Mouse (Mus musculus): ENCODE data around the gene Mvd. TPM values are rescaled to one million over a fixed set of nuclear protein-coding genes. Genes with fewer than 3 reads are reported as not detected.

Gene Mvd
- polyA plus RNA-seq (2017; shearing (Covaris generic)): 10 to 100 TPM; 15.8 to 17.2 TPM

DNA sequence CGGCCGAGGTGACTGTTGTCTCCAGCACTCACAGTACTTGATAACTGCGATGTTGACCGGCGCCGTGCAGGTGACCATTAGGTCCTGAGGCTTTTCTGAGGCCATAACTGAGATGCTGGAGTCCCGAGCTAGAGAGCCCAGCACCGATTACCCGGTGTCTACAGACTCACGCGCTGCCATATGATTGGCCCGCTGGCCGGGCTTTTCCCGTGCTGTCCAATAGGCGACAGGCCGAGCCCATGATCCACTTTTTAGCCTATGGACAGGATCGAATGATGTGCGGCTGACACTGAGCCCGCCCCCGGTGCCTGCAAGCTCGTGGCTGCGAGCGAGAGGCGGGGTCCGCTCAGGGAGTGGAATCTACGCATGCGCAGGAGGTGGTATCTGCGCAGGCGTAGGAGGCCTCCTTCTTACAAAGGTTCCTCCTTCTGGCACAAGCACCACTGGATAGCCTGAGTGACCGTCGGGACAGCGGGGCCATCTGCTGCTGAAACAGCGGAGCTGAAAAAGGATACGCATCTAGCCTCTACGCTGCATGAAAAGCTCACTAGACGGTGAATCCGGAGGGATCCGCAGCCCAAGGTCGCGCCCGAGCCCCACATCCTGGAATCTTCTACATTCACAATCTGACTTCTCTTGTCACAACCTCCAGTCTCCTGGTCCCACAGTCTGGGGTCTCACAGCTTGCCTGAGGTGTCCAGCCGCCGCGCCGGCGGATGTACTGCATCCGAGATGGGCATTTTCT is at the start of gene Mvd:
Mvd (minus strand) TSS at position 161 of the 745 bp plus-strand sequence.

DNA sequence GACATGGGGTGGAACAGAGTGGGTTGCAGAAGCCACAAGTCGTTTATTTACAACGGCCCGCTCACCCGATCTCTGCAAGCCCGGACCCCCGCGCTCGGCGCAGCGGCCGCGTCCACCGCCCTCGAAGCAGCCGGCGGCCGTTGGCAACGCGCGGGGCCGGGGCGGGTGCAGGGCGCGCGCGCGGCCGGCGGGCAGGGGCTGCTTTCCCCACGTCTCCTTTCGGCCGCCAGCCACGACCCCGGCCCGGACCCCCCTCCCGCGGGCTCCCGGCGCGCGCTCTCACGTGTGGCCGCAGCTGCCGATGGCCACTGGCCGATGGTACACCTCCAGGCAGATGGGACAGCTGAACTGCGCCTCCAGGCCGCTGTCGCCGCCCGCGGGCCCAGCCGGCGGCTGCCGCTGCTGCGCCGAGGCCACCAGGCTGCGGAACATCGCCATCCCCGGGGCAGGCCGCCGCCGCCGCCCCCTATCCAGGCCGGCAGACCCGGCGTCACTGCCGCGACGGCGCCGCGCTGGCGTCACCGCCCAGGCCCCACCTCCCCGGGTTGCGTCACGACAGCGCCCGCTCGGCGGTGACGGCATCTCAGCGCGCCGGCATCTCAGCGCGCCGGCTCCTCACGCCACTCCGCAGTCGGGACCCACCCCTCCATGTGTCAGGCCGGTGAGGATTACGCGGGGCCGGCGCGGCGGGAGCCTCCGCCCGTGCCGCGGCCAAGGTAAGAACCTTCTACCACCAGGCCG is 32.5 kb upstream of the Mvd start, which contains the start of the genes Rnf166 and Ctu2:
Rnf166 (minus strand) TSS at position 485 of the 741 bp plus-strand sequence.
Ctu2 (plus strand) TSS at position 564 of the 741 bp plus-strand sequence.

DNA sequence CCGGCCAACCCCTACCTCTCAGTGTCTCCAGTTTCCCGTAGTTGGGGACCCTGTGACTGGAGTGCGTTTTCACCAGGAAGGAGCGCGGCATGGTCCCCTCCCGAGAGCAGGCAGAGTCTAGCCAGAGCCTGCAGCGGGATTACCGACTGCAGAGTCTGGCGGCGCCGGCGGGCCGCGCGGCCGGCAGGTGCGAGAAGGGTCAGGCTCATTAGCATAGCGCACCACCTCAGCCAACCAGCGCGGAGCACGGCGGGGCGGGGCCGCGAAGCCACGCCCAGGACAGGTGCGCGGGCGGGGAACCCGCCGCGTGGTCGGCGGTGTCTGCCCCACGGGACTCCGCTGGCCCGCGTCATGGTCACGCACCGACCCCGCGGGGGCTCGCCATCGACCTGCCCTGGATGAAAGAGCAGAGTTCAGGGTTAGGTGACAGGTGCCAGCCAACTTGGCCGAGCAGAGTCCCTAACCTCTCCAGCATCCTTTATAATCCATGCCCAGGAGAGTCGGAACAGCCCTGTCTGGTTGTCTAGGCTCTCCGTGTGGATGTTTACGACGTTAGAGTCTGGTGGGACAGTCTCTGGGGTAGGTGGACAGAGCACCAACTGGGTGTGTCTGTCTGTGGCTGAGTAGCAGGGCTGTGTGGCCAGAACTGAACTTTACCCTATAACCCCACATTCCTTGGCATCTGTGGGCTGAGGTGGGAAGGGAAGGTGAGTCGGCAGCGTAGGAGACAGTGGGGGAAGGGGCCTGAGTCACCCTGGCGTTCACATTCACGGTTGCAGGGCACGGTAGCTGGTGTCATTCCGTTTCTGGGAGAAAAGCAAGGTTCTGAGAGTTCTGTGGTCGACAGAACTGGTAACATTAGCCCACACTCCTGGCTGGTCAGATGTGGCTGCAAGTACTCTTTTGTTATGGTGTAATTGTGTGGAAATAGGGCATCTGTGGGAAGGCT is 17.6 kb upstream of the Mvd start, which contains the start of gene Snai3:
Snai3 (minus strand) TSS at position 210 of the 949 bp plus-strand sequence.

DNA sequence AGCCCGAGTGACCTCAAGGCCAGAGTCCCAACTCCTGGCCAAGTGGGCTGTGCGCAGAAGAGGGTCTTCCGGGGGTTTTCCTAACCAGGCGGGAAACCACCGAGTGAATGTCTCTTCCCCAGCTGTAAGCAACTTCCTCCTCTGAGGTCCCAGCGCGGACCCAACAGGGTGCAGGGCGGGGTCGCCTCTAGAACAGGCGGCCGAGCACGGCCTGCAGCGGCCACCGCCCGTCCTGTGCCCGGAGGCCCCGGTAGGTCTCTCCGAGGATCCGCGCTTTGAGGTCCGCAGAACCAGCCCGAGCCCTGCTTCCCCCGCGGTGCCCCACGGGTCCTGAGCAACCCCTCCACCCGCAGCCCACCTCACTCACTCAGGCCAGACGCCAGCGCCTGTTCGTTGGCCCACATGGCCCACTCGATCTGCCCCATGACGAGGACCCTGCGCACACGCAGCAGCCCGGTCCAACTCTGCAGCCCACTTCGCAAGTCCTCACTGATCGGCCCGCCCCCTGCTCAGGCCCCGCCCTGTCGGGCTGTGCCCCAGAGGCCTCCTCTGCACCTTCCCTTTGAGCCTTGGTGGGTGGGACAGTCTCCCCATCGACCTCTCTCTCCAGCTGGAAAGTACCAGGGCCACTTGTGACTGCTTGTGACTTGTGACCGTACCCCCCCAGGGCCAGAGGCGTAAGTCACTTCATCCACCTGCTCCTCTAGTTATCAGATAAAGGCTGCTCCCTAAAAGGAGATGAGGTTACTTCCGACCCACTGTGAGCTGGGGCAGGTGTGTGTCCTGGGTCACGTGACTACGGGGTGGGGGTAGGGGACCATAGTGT is 10.6 kb downstream of the Mvd start, which contains the start of gene Cyba:
Cyba (minus strand) TSS at position 488 of the 826 bp plus-strand sequence.

DNA sequence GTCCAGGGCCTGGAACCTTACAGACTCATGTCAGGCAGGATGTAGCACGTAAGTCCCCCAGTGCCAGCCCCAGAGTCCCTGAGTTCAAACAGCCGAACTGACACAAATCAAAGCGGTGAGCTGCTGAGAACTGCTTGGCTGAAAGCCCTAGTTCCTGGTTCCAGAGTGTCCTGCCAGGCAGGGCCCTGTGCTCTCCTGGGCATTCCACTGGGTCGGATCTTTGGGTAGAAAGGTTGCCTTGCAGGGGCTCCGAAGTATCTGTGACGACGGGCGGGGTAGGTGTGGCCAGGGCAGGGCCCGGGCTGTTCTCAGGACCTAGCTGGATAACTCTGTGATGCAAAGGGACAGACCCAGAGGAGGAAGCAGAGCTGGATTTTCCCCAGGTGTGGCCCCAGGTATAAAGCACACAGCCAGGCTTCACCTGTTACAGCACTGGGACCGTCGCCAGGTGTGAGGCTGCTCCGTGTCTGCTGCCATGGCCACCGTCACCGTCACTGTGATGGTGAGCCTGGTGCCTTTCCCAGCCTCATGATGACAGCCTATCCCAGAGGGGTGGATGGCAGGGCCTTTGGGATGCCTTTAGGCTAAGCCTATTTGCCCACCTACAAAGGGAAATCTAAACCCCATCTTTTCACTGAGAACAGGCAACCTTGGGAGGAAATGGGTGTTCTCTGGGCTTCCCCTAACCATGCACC is 21.7 kb downstream of the Mvd start, which contains the start of gene Il17c:
Il17c (plus strand) TSS at position 645 of the 695 bp plus-strand sequence.

Other genes starting within 250 kb of the Mvd start
- gene Zfpm1, start 161.3 kb downstream of the Mvd start, polyA plus RNA-seq (2017; shearing (Covaris generic)): 10 to 100 TPM; 46.2 to 51.4 TPM
- gene Trhr2, start 82.7 kb downstream of the Mvd start, polyA plus RNA-seq (2017; shearing (Covaris generic)): not detected
- gene Zc3h18, start 66.8 kb downstream of the Mvd start, polyA plus RNA-seq (2017; shearing (Covaris generic)): 10 to 100 TPM; 42.5 to 46.0 TPM
- gene Il17c, start 21.4 kb downstream of the Mvd start, polyA plus RNA-seq (2017; shearing (Covaris generic)): under 1 TPM; 0.30 to 0.81 TPM
- 100 to 1,000 TPM; 685 to 812 TPM for gene Cyba, start 10.5 kb downstream of the Mvd start, polyA plus RNA-seq (2017; shearing (Covaris generic))
- gene Snai3, start 17.3 kb upstream of the Mvd start, polyA plus RNA-seq (2017; shearing (Covaris generic)): 1 to 10 TPM; 2.9 to 8.2 TPM
- gene Rnf166, start 32.6 kb upstream of the Mvd start, polyA plus RNA-seq (2017; shearing (Covaris generic)): 100 to 1,000 TPM; 121 to 181 TPM
- gene Ctu2, start 32.7 kb upstream of the Mvd start, polyA plus RNA-seq (2017; shearing (Covaris generic)): 10 to 100 TPM; 66.2 to 79.8 TPM
- gene Piezo1, start 107.9 kb upstream of the Mvd start, polyA plus RNA-seq (2017; shearing (Covaris generic)): 10 to 100 TPM; 19.2 to 23.6 TPM
- 10 to 100 TPM; 18.5 to 27.4 TPM for gene Cdt1, start 124.6 kb upstream of the Mvd start, polyA plus RNA-seq (2017; shearing (Covaris generic))
- 100 to 1,000 TPM; 163 to 203 TPM for gene Aprt, start 133.5 kb upstream of the Mvd start, polyA plus RNA-seq (2017; shearing (Covaris generic))
- gene Galns, start 168.0 kb upstream of the Mvd start, polyA plus RNA-seq (2017; shearing (Covaris generic)): 10 to 100 TPM; 12.3 to 15.3 TPM
- gene Trappc2l, start 168.2 kb upstream of the Mvd start, polyA plus RNA-seq (2017; shearing (Covaris generic)): 10 to 100 TPM; 46.9 to 49.5 TPM
- gene Pabpn1l, start 179.3 kb upstream of the Mvd start, polyA plus RNA-seq (2017; shearing (Covaris generic)): not detected

All from inflammation-experienced regulatory T-cells (primary cell).